Mouse (Mus musculus) stomach, postnatal 0 days (tissue): ENCODE measurements around the gene Ints13.

Experiments
- CTCF ChIP-seq: IDR thresholded peaks from 2 replicates; pipeline ENCODE4 v1.5.1; 2016; ENCODE audit warnings: antibody characterized with exemption, low read depth, mild to moderate bottlenecking, moderate library complexity
- EP300 ChIP-seq: optimal IDR thresholded peaks from 2 replicates; pipeline ENCODE3; 2016; ENCODE audit warnings: antibody characterized with exemption

DNA sequence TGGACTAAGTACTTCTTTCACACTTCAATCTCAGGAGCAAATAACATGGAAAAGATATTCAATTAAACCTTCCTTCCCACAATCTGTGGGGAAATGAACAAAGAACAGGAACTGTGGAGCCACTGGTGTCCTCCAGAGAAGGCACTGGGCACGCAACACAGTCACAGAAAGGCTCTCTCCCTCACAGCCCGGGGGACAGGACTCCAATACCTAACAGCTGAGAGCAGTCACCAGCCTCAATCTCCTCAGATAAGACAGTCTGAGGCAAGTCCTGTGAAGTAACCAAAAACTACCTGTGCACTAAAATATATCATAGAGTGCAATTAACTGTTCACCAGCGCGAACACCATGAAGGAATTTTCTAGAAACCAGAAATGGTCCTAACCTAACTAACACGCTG is 76.9 kb downstream of the Ints13 start:
- TF ChIP-seq CTCF = no peak
- TF ChIP-seq EP300 = no peak
